Mouse (Mus musculus) CH12.LX (cell line): ENCODE data around the gene Esr1. TPM values are rescaled to one million over a fixed set of nuclear protein-coding genes. Genes with fewer than 3 reads are reported as not detected.
"Not testable (repeated sequence)": the region's sequence is repeated elsewhere in the genome, so short reads cannot be mapped to it uniquely, and the experiment has no call there.

Experiments
- DNase-seq: peaks from one replicate; pipeline ENCODE4 v3.0.0-alpha.2; 2013; ENCODE audit errors: extremely low read depth
- H3K27ac ChIP-seq: 2 replicates; pipeline ENCODE4 v1.5.1; 2012; ENCODE audit warnings: low read depth, mild to moderate bottlenecking, control low read depth, moderate library complexity; ENCODE audit not compliant: insufficient read depth
- H3K27me3 ChIP-seq: replicated peaks from 2 replicates; pipeline ENCODE3; 2012; ENCODE audit warnings: inconsistent platforms
- H3K36me3 ChIP-seq, 2 experiments: replicated peaks in 1 of 2; 2 replicates each; pipeline versions ENCODE3 to v1.6.1; 2012; ENCODE audit warnings: inconsistent platforms in 1 of 2, low read length in 1 of 2, mild to moderate bottlenecking in 1 of 2, mixed read lengths in 1 of 2, moderate library complexity in 1 of 2; ENCODE audit not compliant: control insufficient read depth in 1 of 2, insufficient read depth in 1 of 2
- H3K4me1 ChIP-seq, 2 experiments: 2 replicates each; pipeline ENCODE4 v1.6.1; 2012; ENCODE audit warnings: inconsistent platforms in 1 of 2, moderate library complexity in 1 of 2; ENCODE audit not compliant: insufficient read depth in 2 of 2, control insufficient read depth in 1 of 2
- H3K4me2 ChIP-seq: 2 replicates; pipeline ENCODE4 v1.6.1; 2012; ENCODE audit warnings: low read depth, mild to moderate bottlenecking, control low read depth; ENCODE audit not compliant: poor library complexity, insufficient read depth, severe bottlenecking
- H3K4me3 ChIP-seq, 3 experiments: fragments of 150-350 bp in 1 of 3; sonication (generic) in 1 of 3; replicated peaks in 1 of 3; 2 replicates each; pipeline versions ENCODE3 to v1.5.1; 2011 to 2012; ENCODE audit warnings: low read depth in 2 of 3, low read length in 2 of 3, mild to moderate bottlenecking in 2 of 3, moderate library complexity in 2 of 3, control low read depth in 1 of 3, improper control_type of control experiment in 1 of 3, inconsistent platforms in 1 of 3, mixed read lengths in 1 of 3; ENCODE audit not compliant: poor library complexity in 1 of 3
- H3K79me2 ChIP-seq: replicated peaks from 2 replicates; pipeline ENCODE4 v1.6.1; 2012; ENCODE audit warnings: mild to moderate bottlenecking, moderate library complexity; ENCODE audit not compliant: control insufficient read depth, poor library complexity, insufficient read depth, severe bottlenecking; ENCODE audit errors: extremely low read depth
- H3K9ac ChIP-seq: 2 replicates; pipeline ENCODE4 v1.6.1; 2012; ENCODE audit warnings: low read depth, mild to moderate bottlenecking, control low read depth, moderate library complexity; ENCODE audit not compliant: insufficient read depth
- H3K9me3 ChIP-seq: replicated peaks from 2 replicates; pipeline ENCODE3; 2012; ENCODE audit warnings: low read length, inconsistent platforms, mixed read lengths
- BHLHE40 ChIP-seq: IDR thresholded peaks from 2 replicates; pipeline ENCODE4 v1.6.1; 2011; ENCODE audit warnings: mild to moderate bottlenecking, low read depth, low read length, improper control_type of control experiment
- CHD1 ChIP-seq: IDR thresholded peaks from 2 replicates; pipeline ENCODE4 v1.6.1; 2012; ENCODE audit warnings: low read depth, low read length, improper control_type of control experiment, inconsistent platforms
- CHD2 ChIP-seq: IDR thresholded peaks from 2 replicates; pipeline ENCODE4 v1.6.1; 2011; ENCODE audit warnings: low read length, improper control_type of control experiment
- E2F4 ChIP-seq: IDR thresholded peaks from 2 replicates; pipeline ENCODE4 v1.6.1; 2011; ENCODE audit warnings: low read depth, low read length, improper control_type of control experiment; ENCODE audit not compliant: insufficient replicate concordance
- ELF1 ChIP-seq: IDR thresholded peaks from 2 replicates; pipeline ENCODE4 v1.6.1; 2014; ENCODE audit warnings: low read depth, mild to moderate bottlenecking, inconsistent platforms, low read length, improper control_type of control experiment
- EP300 ChIP-seq: IDR thresholded peaks from 2 replicates; pipeline ENCODE4 v1.6.1; 2011; ENCODE audit warnings: low read length, improper control_type of control experiment
- ETS1 ChIP-seq: conservative IDR thresholded peaks from 2 replicates; pipeline ENCODE4 v1.6.1; 2012; ENCODE audit warnings: low read depth, mild to moderate bottlenecking, inconsistent platforms, low read length, improper control_type of control experiment, moderate library complexity
- GABPA ChIP-seq: IDR thresholded peaks from 2 replicates; pipeline ENCODE4 v1.6.1; 2012; ENCODE audit warnings: low read depth, low read length, improper control_type of control experiment, inconsistent platforms; ENCODE audit not compliant: insufficient replicate concordance
- JUN ChIP-seq: IDR thresholded peaks from 2 replicates; pipeline ENCODE4 v1.6.1; 2011; ENCODE audit warnings: low read depth, mild to moderate bottlenecking, low read length, improper control_type of control experiment, moderate library complexity; ENCODE audit not compliant: insufficient read depth
- MAFK ChIP-seq: IDR thresholded peaks from 2 replicates; pipeline ENCODE4 v1.6.1; 2011; ENCODE audit warnings: low read length, improper control_type of control experiment; ENCODE audit not compliant: insufficient replicate concordance
- MYC ChIP-seq: IDR thresholded peaks from 2 replicates; pipeline ENCODE4 v1.6.1; 2011; ENCODE audit warnings: low read depth, mild to moderate bottlenecking, improper control_type of control experiment, low read length
- NRF1 ChIP-seq: IDR thresholded peaks from 2 replicates; pipeline ENCODE4 v1.6.1; 2014; ENCODE audit warnings: low read depth, mild to moderate bottlenecking, inconsistent platforms, low read length, improper control_type of control experiment, moderate library complexity
- POLR2A ChIP-seq: IDR thresholded peaks from 2 replicates; pipeline ENCODE4 v1.6.1; 2011; ENCODE audit warnings: low read depth, mild to moderate bottlenecking, improper control_type of control experiment, low read length
- POLR2AphosphoS2 ChIP-seq: IDR thresholded peaks from 2 replicates; pipeline ENCODE4 v1.6.1; 2011; ENCODE audit warnings: low read depth, low read length, improper control_type of control experiment
- SIN3A ChIP-seq: IDR thresholded peaks from 2 replicates; pipeline ENCODE4 v1.6.1; 2012; ENCODE audit warnings: low read length, improper control_type of control experiment, inconsistent platforms
- SMC3 ChIP-seq: IDR thresholded peaks from 2 replicates; pipeline ENCODE4 v1.6.1; 2011; ENCODE audit warnings: low read depth, low read length, improper control_type of control experiment
- USF1 ChIP-seq: IDR thresholded peaks from 2 replicates; pipeline ENCODE4 v1.6.1; 2014; ENCODE audit warnings: low read depth, mild to moderate bottlenecking, inconsistent platforms, low read length, improper control_type of control experiment
- USF2 ChIP-seq: conservative IDR thresholded peaks from 2 replicates; pipeline ENCODE4 v1.6.1; 2011; ENCODE audit warnings: low read depth, low read length, improper control_type of control experiment
- ZKSCAN1 ChIP-seq: IDR thresholded peaks from 2 replicates; pipeline ENCODE4 v1.6.1; 2012; ENCODE audit warnings: low read depth, inconsistent platforms, low read length, improper control_type of control experiment, borderline replicate concordance
- ZMIZ1 ChIP-seq: IDR thresholded peaks from 2 replicates; pipeline ENCODE4 v1.6.1; 2012; ENCODE audit warnings: low read depth, mild to moderate bottlenecking, inconsistent platforms, low read length, improper control_type of control experiment
- dilution Hi-C: fragments of 300-500 bp; cut with MboI; formaldehyde crosslinking; loops from 2 replicates; pipeline ENCODE4 v1.14.3; 2020; ENCODE audit warnings: low sequenced_read_pairs; ENCODE audit not compliant: extremely low pct_unique_long_range_greater_than_20kb, extremely low pct_ligation_motif_present
- in situ Hi-C: fragments of 300-500 bp; cut with MboI; formaldehyde crosslinking; loops from 3 replicates; pipeline ENCODE4 v1.14.3; 2019; ENCODE audit warnings: low sequenced_read_pairs, low pct_ligation_motif_present, low pct_unique_long_range_greater_than_20kb, mixed read lengths
- polyA plus RNA-seq: library from polyadenylated mRNA; unstranded; fragments of >175 nt; gene quantifications from 2 replicates; pipeline ENCODE4 v1.2.1, GENCODE M21; 2012; ENCODE audit warnings: low read depth; ENCODE audit not compliant: insufficient read length
- total RNA-seq, 2 experiments: library from RNA; depleted of rRNA; stranded (reverse); fragments of 300-350 nt in 1 of 2; fragments of >200 nt in 1 of 2; gene quantifications; 2 replicates each; pipeline ENCODE4 v1.2.3; 2012 to 2014

The Esr1 gene
- total and polyA plus RNA-seq, 3 experiments, result 0.63 to 1.0 (median 0.64) TPM

DNA sequence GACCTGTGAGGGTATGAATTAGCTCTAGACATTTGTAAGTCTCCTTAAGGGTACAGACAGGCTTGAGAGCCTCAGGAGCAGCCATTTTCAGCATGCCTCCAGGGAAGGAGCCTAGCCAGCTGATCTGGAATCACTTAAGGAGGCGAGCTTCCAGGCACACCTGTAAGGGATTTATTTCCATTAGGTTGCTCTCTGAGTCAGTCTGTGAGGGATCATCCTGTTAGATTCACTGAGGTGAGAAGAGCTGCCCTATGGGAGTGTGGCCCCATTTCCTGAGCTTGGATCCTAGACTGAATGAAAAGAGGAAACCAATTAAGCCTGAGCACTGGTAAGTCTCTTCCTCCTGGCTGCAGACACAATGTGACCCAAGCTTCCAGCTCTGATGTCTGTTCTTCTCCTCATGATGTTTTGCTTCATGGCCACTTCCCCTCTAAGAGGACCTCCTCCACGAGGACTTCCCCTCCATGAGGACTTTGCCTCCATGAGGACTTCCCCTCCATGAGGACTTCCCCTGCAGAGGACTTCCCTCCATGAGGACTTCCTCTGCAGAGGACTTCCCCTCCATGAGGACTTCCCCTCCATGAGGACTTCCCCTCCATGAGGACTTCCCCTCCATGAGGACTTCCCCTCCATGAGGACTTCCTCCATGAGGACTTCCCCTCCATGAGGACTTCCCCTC is 10.5 kb upstream of the Esr1 start:
- Histone ChIP-seq H3K4me2 (no peak overlapping the region), H3K79me2 (no peaks in the 10 kb centered on the region), H3K4me3 (no peak overlapping the region), H3K9me3 (peaks cover 21% of the 10 kb centered on the region), H3K36me3 (no peaks in the 10 kb centered on the region), H3K4me1 (0 out of 4 replicates have a peak, but pooled peaks cover 0 to under 1% of the 10 kb centered on the region in 2 experiments), H3K9ac (no peak overlapping the region), H3K27me3 (no peaks in the 10 kb centered on the region), H3K27ac (no peak overlapping the region)
- no peak for DNase-seq
- dilution Hi-C loops (no loop called here), in situ Hi-C loops (loop anchor here (25.0 kb wide), 1 partner anchor 561 kb away; no protein-coding TSS in a partner anchor)
- TF ChIP-seq ZMIZ1 (no peak), GABPA (no peak), USF2 (no peak), MAFK (no peak), JUN (no peak), CHD1 (no peak), E2F4 (no peak), POLR2A (no peak), NRF1 (no peak), SIN3A (no peak), ETS1 (no peak), BHLHE40 (no peak), EP300 (no peak), MYC (no peak), CHD2 (no peak), USF1 (no peak), SMC3 (no peak), POLR2AphosphoS2 (no peak), ZKSCAN1 (no peak), ELF1 (no peak)

DNA sequence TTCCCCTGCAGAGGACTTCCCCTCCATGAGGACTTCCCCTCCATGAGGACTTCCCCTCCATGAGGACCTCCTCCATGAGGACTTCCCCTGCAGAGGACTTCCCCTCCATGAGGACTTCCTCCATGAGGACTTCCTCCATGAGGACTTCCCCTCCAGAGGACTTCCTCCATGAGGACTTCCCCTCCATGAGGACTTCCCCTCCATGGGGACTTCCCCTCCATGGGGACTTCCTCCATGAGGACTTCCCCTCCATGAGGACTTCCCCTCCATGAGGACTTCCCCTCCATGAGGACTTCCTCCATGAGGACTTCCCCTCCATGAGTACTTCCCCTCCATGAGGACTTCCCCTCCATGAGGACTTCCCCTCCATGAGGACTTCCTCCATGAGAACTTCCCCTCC is 9.8 kb upstream of the Esr1 start:
- H3K9me3 ChIP-seq, result peaks cover 21% of the 10 kb centered on the region
- H3K27ac ChIP-seq, H3K9ac ChIP-seq, H3K4me1 ChIP-seq, H3K27me3 ChIP-seq, H3K79me2 ChIP-seq, H3K36me3 ChIP-seq, dilution Hi-C loops, H3K4me3 ChIP-seq, H3K4me2 ChIP-seq: not testable (repeated sequence)
- DNase-seq, result peak; percentile 17
- in situ Hi-C loops, result loop anchor here (25.0 kb wide), 1 partner anchor 561 kb away; no protein-coding TSS in a partner anchor
